Mouse (Mus musculus): ENCODE measurements around the gene Ddx54. TPM values are rescaled to one million over a fixed set of nuclear protein-coding genes. Genes with fewer than 3 reads are reported as not detected.
A peak's percentile ranks its signal among the peaks of the same experiment; 100 is the strongest.

The Ddx54 gene
- polyA plus RNA-seq, 1 experiment from 2014 or later: 54.0 TPM

DNA sequence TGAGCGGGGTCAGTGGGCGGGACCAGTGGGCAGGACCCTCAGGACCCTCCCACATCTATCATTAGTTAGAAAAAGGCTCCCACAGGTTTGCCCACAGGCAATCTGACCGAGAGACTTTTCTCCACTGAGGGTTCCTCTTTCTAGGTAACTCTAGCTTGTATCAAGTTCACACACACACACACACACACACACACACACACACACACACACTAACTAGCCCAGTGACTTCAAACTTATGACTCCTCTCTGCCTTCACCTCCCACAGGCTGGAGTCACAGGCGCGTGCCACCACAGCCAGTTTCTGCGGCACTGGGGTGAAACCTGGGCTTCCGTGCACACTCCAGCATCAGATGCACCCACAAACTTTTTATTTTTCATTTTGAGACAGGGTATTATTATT is 56.2 kb downstream of the Ddx54 start:
- in situ Hi-C loops (cut with MboI; ENCODE audit: low pct_unique_long_range_greater_than_20kb): no loop called here

DNA sequence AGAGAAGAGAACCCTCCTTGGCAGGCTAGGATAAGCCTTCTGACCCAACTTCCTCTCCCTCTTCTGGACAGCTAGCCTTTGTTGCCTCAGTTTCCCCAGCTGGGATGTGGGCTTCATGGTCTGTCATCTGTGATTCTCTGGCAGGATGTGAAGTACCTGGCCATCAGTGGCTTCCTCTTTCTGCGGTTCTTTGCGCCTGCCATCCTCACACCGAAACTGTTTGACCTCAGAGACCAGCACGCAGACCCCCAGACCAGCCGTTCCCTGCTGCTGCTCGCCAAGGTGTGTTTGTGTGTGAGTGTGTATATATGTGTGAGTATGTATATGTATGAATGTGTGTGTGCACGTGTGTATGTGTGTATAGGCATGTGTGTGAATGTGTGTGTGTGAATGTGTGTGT is 57.6 kb downstream of the Ddx54 start:
- no peak for TF ChIP-seq CTCF (IDR thresholded peaks at IDR 0.05)
- ChIA-PET POLR2A (no interaction called here), CTCF (no interaction called here)
- H3K27me3 ChIP-seq: no peaks in the 10 kb centered on the region
- DNase-seq (ENCODE audit: low read depth, low spot score) (no peak), ATAC-seq (no peak)
- in situ Hi-C loops (cut with MboI; ENCODE audit: low pct_unique_long_range_greater_than_20kb): no loop called here

More for the DNA sequence above, 56.2 kb downstream of the Ddx54 start:
- ChIA-PET CTCF (no interaction called here), POLR2A (no interaction called here)
- no peak for ATAC-seq
- no peaks in the 10 kb centered on the region for H3K27me3 ChIP-seq
- TF ChIP-seq CTCF (IDR thresholded peaks at IDR 0.05): no peak
- no peak for DNase-seq (ENCODE audit: low read depth, low spot score)

DNA sequence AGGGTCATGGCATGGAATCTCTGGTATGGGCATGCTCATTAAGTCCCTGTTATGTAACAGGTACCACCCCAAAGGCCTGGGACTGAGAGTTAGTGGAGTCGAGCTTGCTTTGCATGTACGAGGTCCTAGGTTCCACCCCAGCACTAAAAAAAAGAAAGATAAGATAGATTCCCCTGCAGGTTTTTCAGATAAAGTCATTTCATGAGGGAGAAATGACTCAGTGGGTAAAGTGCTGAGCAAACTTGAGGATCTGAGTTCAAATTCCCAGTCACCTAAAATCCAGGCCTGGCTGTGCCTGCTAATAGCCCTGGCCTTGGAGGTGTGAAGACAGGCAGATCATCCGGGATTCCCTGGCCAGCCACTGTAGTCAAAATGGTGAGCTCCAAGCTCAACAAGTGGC is 59.3 kb downstream of the Ddx54 start:
- no peak for TF ChIP-seq CTCF (IDR thresholded peaks at IDR 0.05)
- ATAC-seq: no peak
- H3K27me3 ChIP-seq: no peaks in the 10 kb centered on the region
- in situ Hi-C loops (cut with MboI; ENCODE audit: low pct_unique_long_range_greater_than_20kb): no loop called here
- DNase-seq (ENCODE audit: low read depth, low spot score): no peak
- POLR2A ChIA-PET: no interaction called here
- CTCF ChIA-PET: interaction anchor here (7.5 kb wide), 1 partner anchor 53 kb away, joined by 74 read pairs; no protein-coding TSS in a partner anchor

DNA sequence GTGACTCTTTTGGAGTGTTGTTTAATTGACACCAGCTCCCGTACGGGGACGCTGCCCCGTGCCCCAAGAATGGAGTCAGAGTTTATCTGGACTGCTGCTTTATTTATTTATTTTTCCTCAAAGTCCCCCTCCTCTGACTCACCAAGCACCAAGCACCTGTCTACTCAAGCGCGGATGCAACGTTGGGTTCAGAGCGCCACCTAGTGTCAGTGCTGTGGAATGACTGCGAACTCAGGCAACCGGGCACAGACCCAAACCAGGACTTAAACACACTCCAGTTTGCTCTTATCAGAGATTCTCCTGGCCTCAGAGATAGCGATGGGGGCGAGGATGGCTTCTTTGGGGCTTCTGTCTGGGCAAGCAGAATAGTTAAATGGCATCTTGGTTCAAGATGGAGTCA is 61.1 kb downstream of the Ddx54 start:
- ATAC-seq: no peak
- DNase-seq (ENCODE audit: low read depth, low spot score): peak; percentile 33
- TF ChIP-seq CTCF (IDR thresholded peaks at IDR 0.05): no peak
- no peaks in the 10 kb centered on the region for H3K27me3 ChIP-seq
- CTCF ChIA-PET: interaction anchor here (0.7 to 7.5 kb wide), 3 partner anchors 24 to 55 kb away, joined by 3 to 74 read pairs (median 4); partner anchors contain the start of gene Rasal1
- POLR2A ChIA-PET: no interaction called here
- in situ Hi-C loops (cut with MboI; ENCODE audit: low pct_unique_long_range_greater_than_20kb): no loop called here

DNA sequence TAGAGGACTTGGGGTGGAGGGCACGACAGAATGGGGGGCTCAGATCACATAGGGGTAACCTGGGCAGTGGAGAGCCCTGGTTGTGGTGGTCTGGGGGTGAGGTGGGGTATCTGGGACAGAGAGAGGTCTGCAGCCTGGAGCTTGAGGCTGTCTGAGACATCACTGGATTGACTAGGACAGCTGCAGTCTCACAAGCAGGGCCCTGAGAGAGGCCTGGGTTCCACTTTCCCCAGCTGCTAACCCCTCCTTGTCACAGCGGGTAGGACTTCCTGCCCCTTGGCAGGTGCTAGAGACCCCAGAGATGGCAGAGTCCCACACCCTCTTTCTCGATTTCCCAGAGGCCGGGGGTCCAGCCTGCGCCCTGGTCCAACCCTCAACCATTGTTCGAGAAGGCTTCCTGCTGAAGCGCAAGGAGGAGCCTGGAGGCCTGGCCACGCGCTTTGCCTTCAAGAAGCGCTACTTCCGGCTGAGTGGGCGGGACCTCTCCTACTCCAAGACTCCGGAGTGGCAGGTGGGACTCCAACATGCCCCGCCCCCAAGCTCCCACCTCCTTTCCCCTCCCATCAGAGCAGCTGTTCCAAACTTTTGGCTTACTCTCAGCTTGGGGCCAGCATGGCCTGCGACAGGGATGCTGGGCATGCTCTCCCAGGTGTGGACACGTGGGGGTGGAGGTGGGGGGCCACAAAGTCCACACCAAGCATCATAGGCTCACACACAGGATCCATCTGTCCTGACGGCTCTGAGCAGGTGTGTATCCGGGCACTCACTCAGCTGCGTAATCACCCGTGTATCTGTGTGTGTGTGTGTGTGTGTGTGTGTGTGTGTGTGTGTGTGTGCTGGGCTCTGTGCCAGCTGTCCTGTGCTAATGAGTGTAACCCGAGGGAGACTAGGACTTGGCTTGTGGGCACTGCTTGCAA is 61.9 kb downstream of the Ddx54 start:
- ChIA-PET CTCF (interaction anchor here (1.1 to 7.5 kb wide), 4 partner anchors 14 to 56 kb away, joined by 3 to 74 read pairs (median 4); partner anchors contain the start of gene Rasal1), POLR2A (no interaction called here)
- DNase-seq (ENCODE audit: low read depth, low spot score) (no peak), ATAC-seq (no peak)
- no peak for TF ChIP-seq CTCF (IDR thresholded peaks at IDR 0.05)
- in situ Hi-C loops (cut with MboI; ENCODE audit: low pct_unique_long_range_greater_than_20kb): loop anchor here (5.0 kb wide), 1 partner anchor 57 kb away; no protein-coding TSS in a partner anchor
- no peaks in the 10 kb centered on the region for H3K27me3 ChIP-seq

DNA sequence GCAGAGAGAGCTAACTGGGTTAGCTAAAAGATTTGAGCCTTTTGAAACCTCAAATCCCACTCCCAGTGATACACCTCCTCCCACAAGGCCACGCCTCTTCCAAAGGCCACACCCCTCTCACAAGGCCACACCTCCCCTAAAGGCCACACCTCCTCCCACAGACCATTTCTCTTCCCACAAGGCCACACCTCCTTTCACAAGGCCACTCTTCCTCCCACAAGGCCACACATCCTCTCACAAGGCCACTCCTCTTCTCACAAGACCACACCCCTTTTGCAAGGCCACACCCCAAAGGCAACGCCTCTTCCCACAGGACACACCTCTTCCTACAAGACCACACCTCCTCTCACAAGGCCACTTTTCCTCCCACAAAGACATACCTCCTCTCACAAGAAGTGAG is 65.0 kb downstream of the Ddx54 start:
- no peak for TF ChIP-seq CTCF (IDR thresholded peaks at IDR 0.05)
- ChIA-PET POLR2A (interaction anchor here (1.0 kb wide), 1 partner anchor 61 kb away, joined by 3 read pairs; no protein-coding TSS in a partner anchor), CTCF (interaction anchor here (0.8 to 7.5 kb wide), 3 partner anchors 37 to 59 kb away, joined by 3 to 74 read pairs (median 7); no protein-coding TSS in a partner anchor)
- DNase-seq (ENCODE audit: low read depth, low spot score): no peak
- no peak for ATAC-seq
- peaks cover 3% of the 10 kb centered on the region for H3K27me3 ChIP-seq
- in situ Hi-C loops (cut with MboI; ENCODE audit: low pct_unique_long_range_greater_than_20kb): loop anchor here (5.0 kb wide), 1 partner anchor 60 kb away; no protein-coding TSS in a partner anchor

Other genes starting within 250 kb of the Ddx54 start
- gene Lhx5, start 181.0 kb upstream of the Ddx54 start, polyA plus RNA-seq (2021): 0.03 TPM
- 18.5 TPM for gene Sdsl, start 139.9 kb upstream of the Ddx54 start, polyA plus RNA-seq (2021)
- 1.3 TPM for gene Sds, start 136.2 kb upstream of the Ddx54 start, polyA plus RNA-seq (2021)
- 97.1 TPM for gene Plbd2, start 109.1 kb upstream of the Ddx54 start, polyA plus RNA-seq (2021)
- gene Slc8b1, start 101.6 kb upstream of the Ddx54 start, polyA plus RNA-seq (2021): 13.4 TPM
- gene Tpcn1, start 24.1 kb upstream of the Ddx54 start, polyA plus RNA-seq (2021): 125 TPM
- 10.5 TPM for gene Iqcd, start 23.7 kb upstream of the Ddx54 start, polyA plus RNA-seq (2021)
- gene Rita1, start 150 bp upstream of the Ddx54 start, polyA plus RNA-seq (2021): 14.0 TPM
- gene Cfap73, start 21.5 kb downstream of the Ddx54 start, polyA plus RNA-seq (2021): 0.10 TPM
- 0.15 TPM for gene Rasal1, start 36.1 kb downstream of the Ddx54 start, polyA plus RNA-seq (2021)
- 0.30 TPM for gene Dtx1, start 99.2 kb downstream of the Ddx54 start, polyA plus RNA-seq (2021)
- gene Oas2, start 137.1 kb downstream of the Ddx54 start, polyA plus RNA-seq (2021): not detected
- 0.04 TPM for gene Oas3, start 164.9 kb downstream of the Ddx54 start, polyA plus RNA-seq (2021)
- gene Oas1e, start 182.8 kb downstream of the Ddx54 start, polyA plus RNA-seq (2021): not detected
- gene Oas1c, start 199.8 kb downstream of the Ddx54 start, polyA plus RNA-seq (2021): 1.9 TPM
- gene Oas1f, start 234.6 kb downstream of the Ddx54 start, polyA plus RNA-seq (2021): not detected
- not detected for gene Oas1h, start 248.7 kb downstream of the Ddx54 start, polyA plus RNA-seq (2021)